Comparison of ENCODE assay signal across 8 mouse cellular contexts in the genomic region with DNA sequence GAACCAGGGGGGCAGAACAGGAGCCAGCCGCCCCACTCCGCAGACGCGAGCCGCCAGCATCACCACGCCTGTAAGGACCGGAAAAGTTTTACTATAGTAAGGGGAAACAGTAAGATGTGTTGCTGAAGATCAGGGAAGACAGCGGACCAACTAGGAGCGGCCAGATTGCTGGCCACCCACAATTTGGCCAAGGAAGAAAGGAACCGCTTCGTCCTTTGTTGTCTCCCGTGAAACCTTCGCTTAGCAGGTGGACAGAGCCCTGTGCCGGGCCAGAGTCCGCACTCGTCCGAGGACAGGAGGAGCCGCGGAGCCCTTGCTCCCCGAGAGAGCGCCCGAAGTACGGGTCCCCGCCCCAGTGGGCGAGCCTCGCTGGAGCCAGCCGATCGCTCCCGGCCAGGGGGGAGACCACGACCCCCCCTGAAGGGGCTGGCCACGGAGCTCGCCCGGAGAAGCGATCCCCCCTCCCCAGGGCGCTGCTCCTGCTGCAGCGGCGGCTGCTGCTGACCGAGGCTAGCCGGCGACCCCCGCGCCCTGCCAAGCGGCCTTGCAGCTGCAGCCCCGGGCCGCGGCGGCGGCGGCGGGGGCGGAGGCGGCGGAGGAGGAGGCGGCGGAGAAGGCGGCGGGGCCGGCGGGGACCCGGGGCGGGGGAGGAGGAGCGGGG. TPM values are rescaled to one million over a fixed set of nuclear protein-coding genes. Genes with fewer than 3 reads are reported as not detected.
DNase-seq lines count a peak whose midpoint lies in the region; ATAC-seq lines count a peak whose summit lies in the region.

No protein-coding gene starts in this region.

- peaks cover 39% of the 10 kb centered on the region for H3K4me1 ChIP-seq in lung, embryonic 16.5 days (replicated peaks; ENCODE audit: control insufficient read depth, insufficient read depth, low read length)
- H3K4me1 ChIP-seq in hindbrain, embryonic 11.5 days (replicated peaks; ENCODE audit: control insufficient read depth, insufficient read depth, low read length), result no peaks in the 10 kb centered on the region
- peaks cover 7% of the 10 kb centered on the region; the same call in 1 of the 2 replicates for H3K4me1 ChIP-seq in liver, embryonic 12.5 days

- intact Hi-C loops in gastrocnemius, postnatal 14 days (cut with DNase I; ENCODE audit: low total_unique reads), result no loop called here

- no peak overlapping the region for H3K27ac ChIP-seq in lung, embryonic 16.5 days (ENCODE audit: low read length)
- H3K27ac ChIP-seq in hindbrain, embryonic 11.5 days (ENCODE audit: low read depth, low read length), result peak overlapping the region; percentile 100
- no peak overlapping the region for H3K27ac ChIP-seq in liver, embryonic 12.5 days

- peak overlapping the region; percentile 54 for H3K4me3 ChIP-seq in lung, embryonic 16.5 days (ENCODE audit: low read length)
- peak overlapping the region; percentile 99 for H3K4me3 ChIP-seq in hindbrain, embryonic 11.5 days (ENCODE audit: low read depth, low read length)
- peak overlapping the region; percentile 48 for H3K4me3 ChIP-seq in liver, embryonic 12.5 days

- H3K27me3 ChIP-seq in lung, embryonic 16.5 days (ENCODE audit: control insufficient read depth, insufficient read depth, low read depth, low read length), result peaks cover 77% of the 10 kb centered on the region
- no peaks in the 10 kb centered on the region; the same call in 1 of the 2 replicates for H3K27me3 ChIP-seq in hindbrain, embryonic 11.5 days (ENCODE audit: control insufficient read depth, insufficient read depth, low read length)
- peaks cover 97% of the 10 kb centered on the region for H3K27me3 ChIP-seq in liver, embryonic 12.5 days (replicated peaks)

- no peaks in the 10 kb centered on the region for H3K36me3 ChIP-seq in lung, embryonic 16.5 days (ENCODE audit: control insufficient read depth, insufficient read depth, low read length)
- H3K36me3 ChIP-seq in hindbrain, embryonic 11.5 days (ENCODE audit: control insufficient read depth, insufficient read depth, low read length), result peaks cover 8% of the 10 kb centered on the region
- no peaks in the 10 kb centered on the region for H3K36me3 ChIP-seq in liver, embryonic 12.5 days

- WGBS in lung, embryonic 16.5 days, result under 1% methylated on average over 29 of the region's 62 CpGs
- WGBS in hindbrain, embryonic 11.5 days, result under 1% methylated on average over 30 of the region's 62 CpGs
- under 1% methylated on average over 38 of the region's 62 CpGs for WGBS in liver, embryonic 12.5 days (ENCODE audit: insufficient replicate concordance)

- peak overlapping the region; percentile 85 for H3K4me2 ChIP-seq in lung, embryonic 16.5 days (ENCODE audit: low read depth, low read length)
- H3K4me2 ChIP-seq in hindbrain, embryonic 11.5 days (replicated peaks; ENCODE audit: low read depth, low read length), result peak overlapping the region; percentile 70
- H3K4me2 ChIP-seq in liver, embryonic 12.5 days, result peak overlapping the region; percentile 62

- no peak for ATAC-seq in lung, embryonic 16.5 days (ENCODE audit: low read depth)
- ATAC-seq in hindbrain, embryonic 11.5 days (ENCODE audit: low FRiP score), result no peak
- ATAC-seq in liver, embryonic 12.5 days, result no peak
- no peak for ATAC-seq in granulocyte monocyte progenitor cell, adult 5-6 weeks (replicated peaks; ENCODE audit: poor library complexity, severe bottlenecking)

- H3K9me3 ChIP-seq in lung, embryonic 16.5 days (ENCODE audit: control insufficient read depth, low read length), result no peaks in the 10 kb centered on the region
- no peaks in the 10 kb centered on the region for H3K9me3 ChIP-seq in hindbrain, embryonic 11.5 days (ENCODE audit: control insufficient read depth, low read length)
- no peaks in the 10 kb centered on the region for H3K9me3 ChIP-seq in liver, embryonic 12.5 days (replicated peaks)

- peak overlapping the region; percentile 53 for H3K9ac ChIP-seq in lung, embryonic 16.5 days (ENCODE audit: low read length)
- H3K9ac ChIP-seq in hindbrain, embryonic 11.5 days (ENCODE audit: low read depth, low read length), result peak overlapping the region; percentile 99
- H3K9ac ChIP-seq in liver, embryonic 12.5 days, result no peak overlapping the region

- DNase-seq in adrenal gland, postnatal 10 days, result peak; percentile 10
- DNase-seq in adrenal gland, adult 18-20 months (ENCODE audit: low spot score in 2 of 2), result no peak
- no peak for DNase-seq in lung, postnatal 25 days (ENCODE audit: low spot score)
- peak; percentile 76 for DNase-seq in hindbrain, embryonic 11.5 days (ENCODE audit: low spot score)
- DNase-seq in gastrocnemius, postnatal 14 days, result no peak

RNA-seq across cellular contexts. Expression of a gene that starts 0.9 kb away (rescaled TPM):
- under 1 TPM; 0.03 TPM for total RNA-seq in adrenal gland, postnatal 10 days (2021)
- not detected for total RNA-seq in adrenal gland, adult 18-20 months (2021)
- polyA plus RNA-seq in lung, embryonic 16.5 days (2015; fragmentation: Nextera tagmentation; extraction: Ambion mirVana), result 0.10 and 0.14 TPM in 2 replicates
- polyA plus RNA-seq in hindbrain, embryonic 11.5 days (2014; fragmentation: Nextera tagmentation; extraction: Ambion mirVana), result 20.7 and 22.3 TPM in 2 replicates
- polyA plus RNA-seq in liver, embryonic 12.5 days (2016; fragmentation: Nextera tagmentation; extraction: Ambion mirVana), result 0.02 TPM in 2 replicates
- not detected in 2 replicates for total RNA-seq in granulocyte monocyte progenitor cell, adult 5-6 weeks (2014; fragmentation: Nextera tagmentation)
- total RNA-seq in granulocyte monocyte progenitor cell, adult 5-6 weeks (2017), result not detected in 2 replicates
- total RNA-seq in gastrocnemius, postnatal 14 days (2021), result not detected

Comparison
In these comparisons a context has a peak if more than half of its experiments do, and no peak if none do; other contexts are left out.
1. DNase-seq: peak in adrenal gland, postnatal 10 days (single experiment) and hindbrain, embryonic 11.5 days (single experiment); none in adrenal gland, adult 18-20 months (0 of 2), lung, postnatal 25 days (single experiment) and gastrocnemius, postnatal 14 days (single experiment).
2. H3K4me3 ChIP-seq: peak in every context shown above with its lines; median percentile 99 in hindbrain, embryonic 11.5 days; 54 in lung, embryonic 16.5 days; 48 in liver, embryonic 12.5 days.
3. Peak in every context shown above with its lines, with median percentiles within 50 percentile points of each other: H3K4me2 ChIP-seq.